Mouse (Mus musculus) adrenal gland, postnatal 10 days (tissue): ENCODE measurements at regions not wholly inside any gene's neighbourhood (a gene's known extent, or its start where the extent isn't known, plus 50 kb on each side); places are given as distances from the start of the nearest gene placed in this dataset.
"Not testable (repeated sequence)": the region's sequence is repeated elsewhere in the genome, so short reads cannot be mapped to it uniquely, and the experiment has no call there.

ENCODE experiments used
- DNase-seq: peaks from one replicate; pipeline ENCODE4 v3.0.0; 2021; ENCODE audit warnings: mixed read lengths

DNA sequence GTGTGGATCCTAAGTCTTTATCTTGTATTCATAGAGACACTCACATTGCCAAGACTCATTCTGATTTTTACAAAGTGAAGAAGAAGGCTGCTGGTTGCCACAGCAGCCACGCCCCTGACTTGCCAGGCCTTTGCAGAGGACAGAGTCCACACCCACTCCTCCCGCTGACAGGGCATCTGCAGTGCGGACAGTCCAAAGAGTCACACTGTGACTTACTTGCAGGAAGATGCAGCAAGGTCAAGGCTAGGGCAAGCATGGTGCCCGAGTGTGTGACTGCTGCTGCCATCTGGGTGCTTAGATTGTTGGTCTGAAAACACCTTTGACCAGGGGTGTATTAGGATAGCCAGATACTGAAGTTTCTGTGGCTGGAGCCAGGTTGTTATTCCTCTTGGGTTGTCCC lies 252.1 kb downstream of the Fgf9 start:
- no peak for DNase-seq

DNA sequence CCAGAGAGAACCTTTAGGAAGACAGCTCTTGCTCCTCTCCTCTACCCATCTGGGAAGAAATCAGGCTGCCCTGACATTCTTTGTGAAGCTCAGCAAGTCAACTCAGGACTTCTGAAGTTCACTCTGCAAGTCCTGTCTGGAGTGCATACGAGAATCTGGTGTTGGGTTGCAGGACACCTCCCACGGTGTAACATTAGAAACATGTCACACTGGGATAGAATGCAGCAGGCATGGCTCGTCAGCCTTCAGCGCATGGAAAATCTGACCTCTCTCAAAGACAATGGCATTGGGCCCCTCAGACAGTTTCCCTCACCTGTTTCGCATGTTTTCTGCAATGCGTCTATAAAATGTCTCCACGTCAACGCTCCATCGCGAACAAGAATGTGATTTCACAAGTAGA lies 251.5 kb downstream of the Fgf9 start:
- no peak for DNase-seq

DNA sequence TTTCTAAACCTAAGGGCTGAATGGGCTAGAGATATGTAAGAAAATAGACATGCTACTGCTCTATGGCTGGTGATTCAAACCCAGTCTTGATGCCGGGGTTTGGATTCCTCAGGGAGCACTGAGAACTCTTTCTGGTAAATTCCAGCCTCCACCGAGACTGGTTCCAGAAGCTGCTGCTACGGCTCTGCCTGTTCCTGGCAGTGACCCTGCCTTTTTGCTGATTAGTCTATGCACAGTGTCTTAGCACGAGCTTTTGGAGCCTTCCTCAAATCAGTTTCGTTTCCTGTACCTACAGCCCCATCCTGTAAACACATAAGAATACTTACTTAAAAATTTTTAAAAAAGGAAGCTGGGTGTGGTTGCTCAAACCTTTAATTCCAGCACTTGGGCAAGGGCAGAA lies 250.9 kb downstream of the Fgf9 start:
- peak; percentile 9 for DNase-seq

DNA sequence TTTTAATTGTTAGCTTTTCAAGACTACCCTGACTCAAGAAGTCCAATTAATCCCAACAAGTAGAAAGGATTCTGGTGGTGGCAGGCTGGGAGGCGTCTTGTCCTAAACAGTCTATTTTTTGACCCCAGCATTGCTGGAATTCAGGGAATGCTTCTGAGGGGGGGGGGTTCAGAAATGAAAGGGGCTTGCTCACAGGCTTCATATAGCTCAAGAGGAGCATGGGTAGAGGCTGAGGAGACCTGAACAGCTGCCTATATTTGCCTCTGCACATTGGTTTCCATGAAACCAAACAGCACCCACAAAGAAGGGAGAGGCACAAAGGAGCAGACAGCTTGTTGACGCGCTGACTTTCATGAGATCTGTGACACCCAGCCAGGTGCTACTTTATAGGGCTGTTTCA lies 247.3 kb downstream of the Fgf9 start:
- no peak for DNase-seq

DNA sequence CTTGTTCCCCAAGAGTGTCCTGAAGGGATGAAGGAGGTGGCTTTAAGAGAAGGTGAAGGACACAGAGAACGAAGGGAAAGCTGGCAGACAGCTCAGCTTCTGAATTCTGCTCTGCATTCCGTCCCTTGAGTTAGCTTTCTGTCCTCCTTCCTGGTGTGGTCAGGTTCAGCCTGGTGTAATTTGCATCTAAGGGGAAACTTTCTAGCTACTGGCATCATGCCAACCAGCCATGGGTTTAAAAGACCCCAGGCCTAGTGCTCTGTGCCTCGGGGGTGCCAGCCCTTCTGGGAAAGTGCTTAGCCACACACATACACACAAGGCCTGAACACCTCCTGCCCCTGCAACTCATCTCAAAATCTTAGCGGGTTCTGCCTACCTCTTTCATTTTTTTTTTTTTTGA lies 246.9 kb downstream of the Fgf9 start:
- DNase-seq = no peak

DNA sequence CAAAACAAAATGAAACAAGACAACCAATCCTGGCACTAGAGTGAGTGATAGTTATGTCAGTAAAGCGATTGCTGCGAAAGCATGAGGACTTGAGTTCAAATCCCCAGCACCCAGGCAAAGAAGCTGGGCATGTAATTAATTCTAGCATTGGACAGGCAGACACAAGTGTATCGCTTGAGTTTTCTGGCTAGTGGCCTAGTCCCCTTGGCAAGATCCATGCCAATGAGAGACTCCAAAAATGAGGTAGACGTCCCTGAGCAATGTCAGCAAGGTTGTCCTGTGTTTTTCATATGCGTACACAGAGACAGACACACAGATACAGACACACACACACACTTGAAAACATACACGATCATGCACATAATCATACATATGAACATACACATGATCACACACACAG lies 237.3 kb downstream of the Fgf9 start:
- DNase-seq = no peak

DNA sequence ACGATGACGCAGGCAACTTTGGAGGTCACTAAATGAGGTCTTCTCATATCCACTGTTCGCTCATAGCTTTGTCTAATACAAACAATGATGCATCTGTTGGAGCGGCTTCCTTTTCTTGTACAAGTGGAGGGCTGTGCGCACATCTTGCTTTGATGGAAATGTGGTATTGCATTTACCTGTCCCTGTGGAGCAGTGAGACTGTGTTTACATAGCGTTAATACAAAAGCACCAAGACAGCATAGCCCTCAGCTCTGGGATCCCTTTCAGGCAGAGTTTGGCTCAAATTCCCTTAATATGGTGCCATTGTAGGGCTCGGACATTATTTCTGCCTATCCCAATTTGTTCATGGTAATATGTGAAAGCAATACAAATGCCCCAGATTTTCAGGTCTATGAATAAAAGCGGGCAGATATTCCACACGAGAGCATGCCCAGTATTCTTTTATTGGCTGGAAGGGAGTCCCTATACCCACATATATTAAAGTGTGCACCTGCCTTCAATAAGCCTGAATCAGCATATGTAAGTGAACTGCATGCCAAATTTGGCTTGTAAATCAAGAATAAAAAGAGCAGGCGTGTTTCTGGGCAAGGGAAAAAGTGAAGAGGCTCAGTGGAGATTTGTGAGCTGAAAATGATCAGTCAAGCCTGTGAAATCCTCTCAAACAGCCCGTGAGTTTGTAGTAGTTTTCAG lies 236.6 kb downstream of the Fgf9 start:
- no peak for DNase-seq

DNA sequence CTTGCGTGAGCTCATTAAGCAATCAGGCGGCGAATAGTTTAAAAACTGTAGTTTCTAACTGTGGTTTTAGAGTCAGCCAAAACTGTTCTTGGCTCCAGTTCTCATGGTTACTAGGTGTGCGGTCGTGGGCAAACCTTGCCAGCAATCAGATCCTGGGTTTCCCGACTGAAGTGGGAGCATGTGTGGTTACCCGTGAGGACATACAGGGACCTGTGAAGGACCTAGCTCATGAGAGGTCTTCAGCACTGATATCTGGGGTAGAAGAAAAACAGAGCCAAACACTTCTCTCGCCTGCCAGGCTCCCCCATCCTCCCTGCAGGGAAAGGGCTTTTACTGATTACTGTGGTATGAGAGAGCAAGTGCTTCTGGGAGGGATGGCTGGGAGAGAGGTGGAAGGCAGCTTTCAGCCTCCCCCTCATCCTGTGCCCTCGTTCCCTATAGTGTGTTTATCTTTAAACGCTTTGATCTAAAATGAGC lies 230.1 kb downstream of the Fgf9 start:
- DNase-seq = peak; percentile 6

DNA sequence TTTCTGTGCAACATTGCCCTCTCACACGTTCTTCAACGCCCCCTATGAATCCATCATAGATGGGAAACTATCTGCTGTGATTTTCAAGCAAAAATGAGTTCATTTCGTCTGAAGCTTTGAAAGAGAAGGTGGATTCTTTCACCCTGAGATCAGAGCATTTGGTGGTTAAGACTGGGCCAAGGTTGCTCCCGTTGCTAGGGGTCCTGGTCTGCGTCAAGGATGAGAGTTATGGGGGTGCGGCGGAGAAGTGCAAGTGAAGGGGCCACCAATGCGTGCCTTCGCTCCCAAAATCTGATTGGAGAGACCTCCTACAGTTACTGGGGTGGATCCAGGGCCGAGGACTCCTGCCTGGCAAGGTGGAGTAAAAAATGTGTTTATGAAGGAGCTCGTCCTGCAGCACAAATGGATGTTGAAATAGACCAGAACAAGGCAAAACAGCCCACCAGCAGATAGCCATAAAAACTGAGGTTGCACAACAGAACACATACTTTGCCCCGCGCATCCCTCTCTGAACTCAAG lies 215.7 kb downstream of the Fgf9 start:
- peak; percentile 4 for DNase-seq

DNA sequence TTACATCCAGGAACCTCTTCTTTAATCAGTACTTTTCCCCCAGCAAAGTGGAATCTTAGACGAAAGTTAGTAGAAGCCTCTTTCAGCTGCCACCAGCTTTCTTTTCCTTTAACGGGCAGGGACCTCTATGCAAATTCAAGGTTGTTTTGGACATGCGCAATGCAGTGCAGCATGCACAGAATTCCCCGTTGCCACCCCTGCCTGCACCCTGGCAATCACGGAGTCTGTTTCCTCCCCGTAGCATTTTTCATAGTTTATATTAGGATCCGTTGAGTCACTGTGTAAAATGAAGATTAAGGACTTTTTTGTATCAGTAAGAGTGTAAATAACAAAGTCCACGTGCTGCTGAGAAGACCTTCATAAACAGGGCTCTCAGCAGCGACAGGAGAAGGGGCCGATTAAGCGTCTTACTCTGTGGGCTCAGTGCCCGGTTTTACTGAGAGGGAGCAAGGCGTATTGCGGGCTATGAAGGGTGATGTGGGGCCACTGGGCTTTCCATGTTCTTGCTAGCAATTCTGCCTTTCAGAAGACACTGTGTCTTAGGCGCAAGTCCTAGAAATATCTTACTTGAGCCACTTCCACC lies 212.5 kb downstream of the Fgf9 start:
- DNase-seq = peak; percentile 62

DNA sequence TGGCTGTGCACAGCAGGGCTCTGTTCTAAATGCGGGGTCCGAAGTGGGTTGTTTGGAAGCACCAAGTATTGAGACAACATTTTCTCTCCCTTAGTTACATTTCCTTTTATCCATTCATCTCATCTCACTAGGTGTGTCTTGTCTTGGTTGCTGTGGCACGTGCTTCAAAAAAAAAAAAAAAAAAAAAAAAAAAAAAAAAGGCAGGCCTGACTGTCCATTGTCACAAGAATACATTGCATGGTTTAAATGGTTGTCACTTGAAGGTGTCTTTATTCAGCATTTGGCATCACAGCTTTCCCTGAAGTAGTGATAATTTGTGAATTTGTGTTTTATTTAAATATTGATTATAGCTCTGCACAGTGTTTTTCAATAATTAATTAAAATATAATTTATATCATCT lies 211.9 kb downstream of the Fgf9 start:
- no peak for DNase-seq

DNA sequence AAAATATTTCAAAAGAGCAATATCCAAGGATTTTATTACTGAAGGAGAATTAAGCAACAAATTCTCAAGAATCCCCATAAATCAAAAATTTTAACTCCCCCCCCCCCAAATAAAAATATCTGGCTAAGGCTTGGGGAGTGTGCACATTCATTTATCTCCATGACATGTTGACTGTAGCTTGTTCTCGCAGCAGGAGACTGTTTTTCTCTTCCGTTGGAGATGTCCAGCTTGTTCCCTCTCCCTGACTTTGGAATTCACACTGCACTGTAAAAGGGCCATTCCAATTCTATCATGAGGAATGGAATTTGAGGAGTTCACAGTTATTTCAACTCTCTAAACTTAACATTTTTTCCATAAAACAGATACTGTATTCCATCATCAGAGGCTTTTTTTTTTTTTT lies 204.1 kb downstream of the Fgf9 start:
- not testable (repeated sequence) for DNase-seq

DNA sequence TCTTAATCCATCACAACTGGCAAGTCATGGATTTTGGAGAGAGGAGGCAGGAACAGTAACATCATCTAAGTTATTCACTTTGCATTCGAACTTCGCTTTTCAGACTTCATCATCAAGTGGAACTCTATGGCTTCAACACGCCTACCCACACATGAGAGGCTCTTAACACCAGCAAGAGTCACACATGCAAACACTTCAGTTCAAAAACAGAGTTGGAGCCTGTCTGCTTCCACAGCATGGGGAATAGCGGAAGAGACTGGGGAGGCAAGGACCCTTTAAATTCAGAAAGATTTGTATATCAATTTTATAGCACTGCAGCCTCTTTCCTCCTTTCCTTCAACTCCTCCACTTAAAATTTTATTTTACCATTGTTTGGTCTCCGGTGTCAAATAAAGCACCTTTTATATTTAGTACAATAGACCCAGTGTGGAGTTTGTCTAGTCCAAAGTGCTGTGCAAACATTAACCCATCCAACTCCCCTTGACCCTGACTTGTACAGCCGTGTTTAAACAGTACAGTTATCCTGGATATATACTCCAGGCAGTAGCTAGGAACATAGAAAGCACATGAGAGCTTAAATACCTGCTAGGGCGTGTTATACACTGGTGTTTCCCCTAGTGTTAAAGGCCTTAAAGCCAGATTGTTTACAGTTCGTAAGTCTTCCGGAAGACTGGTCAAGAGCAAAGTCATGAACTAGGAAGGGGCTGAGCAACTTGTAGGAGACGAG lies 203.5 kb downstream of the Fgf9 start:
- DNase-seq = no peak

DNA sequence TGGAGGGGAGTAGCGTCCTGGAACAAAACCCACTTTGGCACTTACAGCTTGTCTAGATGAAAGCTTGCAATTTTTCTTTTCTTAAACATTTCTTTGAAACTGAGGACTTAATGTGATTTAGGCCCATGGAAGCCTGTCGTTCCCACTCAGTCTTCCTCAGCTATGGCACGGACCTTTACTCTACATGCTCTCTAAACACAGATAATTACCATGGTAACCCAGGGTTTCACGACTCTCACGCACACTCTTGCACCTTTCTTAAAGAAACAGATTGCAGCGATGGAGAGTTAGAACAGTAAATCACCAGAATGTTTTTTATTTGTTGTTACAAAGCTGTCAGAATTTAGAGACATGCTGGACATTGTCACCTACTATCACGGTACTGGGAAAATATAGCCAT lies 195.0 kb downstream of the Fgf9 start:
- no peak for DNase-seq

DNA sequence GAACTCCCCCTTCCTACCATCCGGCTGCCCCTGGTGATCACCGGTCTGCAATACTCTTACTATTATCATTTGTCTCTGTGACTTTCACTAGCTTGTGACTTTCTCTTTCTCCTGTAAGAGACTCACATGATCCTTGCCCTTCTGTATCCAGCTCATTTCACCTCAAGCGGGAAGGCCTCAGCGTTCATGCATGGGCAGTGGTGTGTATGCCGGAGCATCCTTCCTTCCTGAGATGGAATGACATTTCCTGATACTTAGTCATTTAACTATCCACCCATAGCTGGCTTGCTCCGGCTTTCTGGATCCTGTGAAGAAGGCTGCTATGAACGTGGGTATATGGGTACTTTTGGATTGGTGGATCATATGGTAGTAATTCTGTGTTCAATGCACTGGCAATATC lies 194.1 kb downstream of the Fgf9 start:
- no peak for DNase-seq

DNA sequence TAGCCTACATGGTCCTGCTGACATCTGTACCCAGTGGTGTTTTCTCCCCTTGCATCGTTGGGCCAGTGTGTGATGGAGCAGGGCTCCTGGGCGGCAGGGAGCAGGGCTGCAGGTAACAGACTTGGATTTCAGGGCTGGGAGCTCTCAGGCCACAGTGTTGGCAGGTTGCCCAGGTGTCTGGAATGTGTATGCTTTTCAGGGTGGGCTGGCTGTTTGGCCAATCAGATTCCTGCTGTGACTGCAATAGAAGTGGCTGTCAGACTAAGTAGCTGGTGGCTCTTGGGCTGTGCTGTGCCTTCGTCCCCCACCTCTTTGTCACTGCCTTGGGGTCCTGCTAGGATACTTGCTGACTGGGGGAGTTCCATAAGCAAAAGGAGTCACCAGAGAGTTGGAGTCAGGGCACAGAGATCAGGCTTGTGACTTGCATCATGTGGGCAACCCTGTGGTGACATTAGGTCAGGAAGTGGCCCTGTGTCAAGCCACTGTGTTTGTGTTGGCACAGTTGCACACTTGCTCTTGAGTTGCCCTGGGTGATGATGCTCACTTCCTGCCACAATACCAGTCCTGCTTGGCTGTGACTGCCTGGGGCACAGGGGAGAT lies 183.1 kb downstream of the Fgf9 start:
- DNase-seq = peak; percentile 63

DNA sequence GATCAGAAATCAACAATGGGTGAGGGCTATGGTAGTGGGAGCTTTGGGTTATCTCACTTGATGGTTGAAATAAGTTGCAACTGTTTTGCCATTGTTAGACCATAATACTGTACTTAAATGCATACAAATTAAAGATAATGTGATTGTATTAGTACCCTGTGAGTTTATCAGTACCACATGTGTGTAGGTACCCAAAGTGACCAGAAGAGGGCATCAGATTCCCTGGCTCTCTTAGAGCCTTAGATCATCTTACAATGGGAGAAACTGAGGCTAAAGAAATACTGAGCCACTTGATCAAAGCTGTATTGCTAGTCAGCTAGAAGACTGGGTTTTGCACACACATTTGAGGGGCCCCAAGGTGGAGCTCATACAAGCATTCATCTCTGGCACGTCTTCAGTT lies 155.5 kb downstream of the Fgf9 start:
- DNase-seq = no peak

DNA sequence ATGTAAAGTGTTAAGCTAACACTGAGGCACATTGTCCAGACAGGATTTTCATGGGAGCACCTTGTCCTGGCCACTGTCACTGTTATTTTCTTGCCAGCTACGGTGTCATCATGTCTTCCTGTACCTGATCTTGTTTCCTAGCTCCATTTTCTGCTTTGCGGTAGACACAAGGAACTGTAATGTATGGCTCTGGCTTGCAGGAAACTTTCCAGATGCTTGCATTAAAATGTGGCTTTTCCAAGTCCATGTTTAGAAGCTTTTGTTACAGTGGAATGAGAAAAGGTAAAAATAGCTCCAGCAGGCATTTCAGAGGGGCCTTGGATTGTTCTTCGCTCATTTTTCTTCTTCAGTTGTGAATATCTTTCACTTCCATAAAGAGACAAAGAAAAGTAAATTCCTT lies 154.1 kb downstream of the Fgf9 start:
- no peak for DNase-seq

DNA sequence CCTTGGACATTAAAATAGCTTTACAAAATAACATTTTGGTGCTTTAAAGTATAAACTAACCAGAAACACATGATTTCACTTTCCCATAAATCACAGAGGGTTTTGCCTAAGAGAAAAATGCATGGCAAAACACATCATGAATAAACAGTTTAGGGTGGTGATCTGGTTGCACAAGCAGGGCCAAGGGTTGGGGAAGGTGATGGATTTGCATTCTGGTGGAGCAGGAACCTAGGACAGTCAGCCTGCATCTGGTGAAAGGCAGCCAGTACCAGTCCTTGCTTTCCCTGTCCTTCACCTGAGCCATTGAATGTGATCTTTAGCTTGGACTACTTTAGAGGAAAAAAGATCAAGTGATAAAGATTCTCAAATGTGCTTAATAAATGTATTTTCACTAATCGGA lies 138.1 kb downstream of the Fgf9 start:
- DNase-seq = no peak

DNA sequence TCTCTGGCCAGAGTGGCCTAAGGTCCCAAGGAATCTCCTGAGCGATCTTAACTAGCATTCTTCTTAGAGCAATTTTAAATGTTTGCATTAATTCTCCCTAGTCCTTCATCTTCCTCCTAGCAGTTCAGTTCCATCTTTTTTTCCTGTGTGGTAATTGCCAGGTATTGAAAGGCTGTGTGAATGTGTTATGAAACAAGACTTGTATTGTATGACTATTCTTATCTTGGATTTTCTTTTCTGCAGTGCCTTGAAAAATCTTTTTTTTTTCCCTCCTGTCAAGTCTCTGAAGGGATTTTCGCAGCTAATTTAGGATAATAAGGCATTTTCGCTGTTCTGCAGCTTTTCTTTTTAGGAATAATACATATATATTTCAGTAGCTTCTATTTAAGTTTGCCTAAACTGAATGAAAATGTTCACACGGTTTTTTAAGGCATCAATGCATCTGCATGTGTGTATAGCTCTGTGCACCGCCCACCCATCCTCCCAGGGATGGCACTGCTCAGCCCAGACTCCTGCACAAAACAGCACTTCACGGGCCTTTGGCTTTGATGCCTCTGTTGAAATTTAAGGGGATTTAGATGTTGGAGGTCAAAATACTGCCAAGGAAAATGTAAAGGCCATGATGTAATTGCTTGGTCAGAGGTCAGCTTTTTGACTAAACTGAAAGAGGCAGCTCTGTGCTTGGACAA lies 132.4 kb downstream of the Fgf9 start:
- DNase-seq = no peak

DNA sequence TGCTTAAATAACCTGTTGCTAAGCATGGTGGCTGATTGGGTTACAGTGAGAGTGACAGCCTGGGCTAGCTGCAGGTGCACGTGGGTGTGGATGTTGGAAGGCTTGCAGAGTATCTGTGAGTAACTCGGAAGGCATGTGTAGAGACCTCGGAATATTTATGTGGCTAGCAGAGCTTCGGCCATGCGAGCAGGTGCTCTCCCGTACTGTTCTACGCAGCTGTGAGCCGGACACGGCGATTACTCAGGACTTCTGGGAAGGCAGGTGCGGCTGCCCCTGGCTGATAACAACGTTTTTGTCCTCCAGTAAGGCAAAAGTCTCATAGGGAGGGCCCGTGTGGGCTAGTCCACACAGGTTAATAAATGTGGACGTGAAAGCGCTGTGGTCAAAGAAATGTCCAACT lies 119.6 kb downstream of the Fgf9 start:
- DNase-seq = no peak

DNA sequence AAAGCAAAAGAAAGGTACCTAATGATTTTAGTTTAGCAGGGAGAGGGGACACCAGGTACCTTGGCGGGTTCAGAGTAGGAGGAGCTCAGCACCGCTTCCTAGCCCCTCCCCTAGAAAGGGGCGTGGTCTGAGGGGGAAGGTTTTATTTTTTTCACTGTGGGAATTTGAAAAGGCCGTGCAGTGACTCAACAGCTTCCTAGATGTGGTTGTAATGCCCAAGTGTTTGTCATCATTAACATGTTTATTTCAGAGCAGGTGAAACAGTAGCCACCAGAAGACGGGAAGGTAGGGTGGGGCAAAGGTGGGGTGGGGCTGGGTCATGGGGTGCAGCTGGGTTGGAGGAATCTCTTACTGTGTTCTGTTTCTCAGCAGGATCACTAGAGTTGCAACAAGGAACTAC lies 112.5 kb downstream of the Fgf9 start:
- DNase-seq = no peak

DNA sequence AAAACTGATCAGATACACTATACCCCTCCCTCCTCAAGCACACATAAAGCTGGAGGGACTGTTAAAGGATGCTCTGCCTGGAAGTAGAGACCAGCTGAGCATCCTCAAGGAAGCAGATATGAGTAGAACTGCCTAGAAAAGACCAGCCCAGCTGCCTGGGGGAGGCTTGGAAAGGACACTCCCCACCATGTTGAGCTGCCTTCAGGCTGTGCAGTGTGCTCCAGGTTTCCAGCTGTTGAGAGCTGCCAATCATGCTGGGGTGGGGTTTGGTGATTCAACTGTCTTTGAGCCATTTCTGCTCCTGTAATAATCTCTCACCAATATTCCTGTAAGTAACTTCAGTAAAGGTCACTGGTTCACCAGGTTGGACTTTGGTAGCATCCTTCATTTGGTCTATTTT lies 110.4 kb downstream of the Fgf9 start:
- DNase-seq = no peak
